Mouse (Mus musculus) forebrain, embryonic 13.5 days (tissue): Measurements from ENCODE around the gene Zfp839. TPM values are rescaled to one million over a fixed set of nuclear protein-coding genes. Genes with fewer than 3 reads are reported as not detected.
"Not testable (repeated sequence)": the region's sequence is repeated elsewhere in the genome, so short reads cannot be mapped to it uniquely, and the experiment has no call there.

Experiments
- ATAC-seq: fragments of 200-750 bp; cut with Nextera tagmentation; 2 replicates; pipeline ENCODE4 v1.8.0; 2017
- H3K27ac ChIP-seq: fragments of 300-500 bp; sonication (generic); 2 replicates; pipeline ENCODE4 v1.5.1; 2015; ENCODE audit warnings: inconsistent platforms, mild to moderate bottlenecking, moderate library complexity
- H3K27me3 ChIP-seq: fragments of 300-500 bp; sonication (generic); 2 replicates; pipeline ENCODE4 v1.6.1; 2015; ENCODE audit warnings: mild to moderate bottlenecking, inconsistent platforms
- H3K36me3 ChIP-seq: fragments of 300-500 bp; sonication (generic); 2 replicates; pipeline ENCODE4 v1.6.1; 2015; ENCODE audit warnings: mild to moderate bottlenecking, inconsistent platforms; ENCODE audit not compliant: poor library complexity, severe bottlenecking
- H3K4me1 ChIP-seq: fragments of 300-500 bp; sonication (generic); 2 replicates; pipeline ENCODE4 v1.6.1; 2015; ENCODE audit warnings: inconsistent platforms
- H3K4me2 ChIP-seq: fragments of 300-500 bp; sonication (generic); 2 replicates; pipeline ENCODE4 v1.6.1; 2015; ENCODE audit warnings: inconsistent platforms, mild to moderate bottlenecking, moderate library complexity
- H3K4me3 ChIP-seq: fragments of 300-500 bp; sonication (generic); 2 replicates; pipeline ENCODE4 v1.5.1; 2015; ENCODE audit warnings: mild to moderate bottlenecking, inconsistent platforms
- H3K9ac ChIP-seq: fragments of 300-500 bp; sonication (generic); 2 replicates; pipeline ENCODE4 v1.6.1; 2015; ENCODE audit warnings: mild to moderate bottlenecking, inconsistent platforms
- H3K9me3 ChIP-seq: fragments of 300-500 bp; sonication (generic); replicated peaks from 2 replicates; pipeline ENCODE4 v1.6.1; 2016; ENCODE audit warnings: inconsistent platforms
- WGBS: fragments of 180-500 bp; shearing (Covaris S2); methylation state at CpG from one replicate; pipeline ENCODE4 v1.1.7; 2015; 5-methylcytosine and 5-hydroxymethylcytosine counted together
- polyA plus RNA-seq: library from polyadenylated mRNA; unstranded; fragments of >200 nt; fragmentation: Nextera tagmentation; extraction: Ambion mirVana; gene quantifications from 2 replicates; pipeline ENCODE4 v1.2.1, GENCODE M21; 2015

The Zfp839 gene
- polyA plus RNA-seq, 1 experiment from 2014 or later: 3.6 TPM

DNA sequence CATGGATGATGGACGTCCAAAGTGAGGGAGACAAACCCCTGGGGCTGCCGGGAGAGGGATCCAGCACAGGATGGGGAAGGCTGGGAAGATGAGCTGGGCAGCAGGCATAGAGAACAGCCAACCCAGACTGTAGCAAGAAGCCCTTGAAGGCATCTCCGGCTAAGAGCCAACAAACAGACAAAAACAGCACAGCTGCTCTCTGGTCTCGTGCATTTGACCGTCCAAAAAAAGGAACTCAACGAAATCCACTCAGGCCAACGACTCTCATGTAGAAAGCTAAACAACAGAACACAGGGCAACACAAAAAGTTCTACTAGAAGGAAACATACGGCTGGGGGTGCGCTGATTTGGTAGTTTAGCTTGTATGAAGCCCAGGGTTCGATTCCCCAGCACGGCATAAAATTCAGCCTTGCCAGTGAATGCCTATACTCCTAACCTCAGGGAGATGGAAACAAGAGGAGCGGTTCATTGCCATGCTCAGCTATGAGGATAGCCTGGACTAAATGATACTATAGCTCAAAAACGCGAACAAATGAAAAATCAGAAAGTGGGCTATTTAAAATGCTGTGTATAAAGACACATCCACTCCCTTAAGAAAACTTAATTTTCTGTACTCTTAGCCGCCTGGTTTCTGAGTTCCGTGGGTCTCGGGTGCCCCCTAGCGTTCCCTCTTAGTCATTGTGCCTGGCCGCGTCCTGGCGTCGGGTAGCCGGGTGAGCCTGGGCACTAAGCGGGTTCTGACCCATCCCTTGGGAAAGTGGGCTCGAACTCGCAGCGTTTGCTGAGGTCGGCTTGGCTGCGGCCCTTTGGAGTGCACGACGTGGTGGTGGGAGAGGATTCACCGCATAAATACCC, 6.6 kb upstream of the Zfp839 start:
- peaks cover 40% of the 10 kb centered on the region for H3K27me3 ChIP-seq

DNA sequence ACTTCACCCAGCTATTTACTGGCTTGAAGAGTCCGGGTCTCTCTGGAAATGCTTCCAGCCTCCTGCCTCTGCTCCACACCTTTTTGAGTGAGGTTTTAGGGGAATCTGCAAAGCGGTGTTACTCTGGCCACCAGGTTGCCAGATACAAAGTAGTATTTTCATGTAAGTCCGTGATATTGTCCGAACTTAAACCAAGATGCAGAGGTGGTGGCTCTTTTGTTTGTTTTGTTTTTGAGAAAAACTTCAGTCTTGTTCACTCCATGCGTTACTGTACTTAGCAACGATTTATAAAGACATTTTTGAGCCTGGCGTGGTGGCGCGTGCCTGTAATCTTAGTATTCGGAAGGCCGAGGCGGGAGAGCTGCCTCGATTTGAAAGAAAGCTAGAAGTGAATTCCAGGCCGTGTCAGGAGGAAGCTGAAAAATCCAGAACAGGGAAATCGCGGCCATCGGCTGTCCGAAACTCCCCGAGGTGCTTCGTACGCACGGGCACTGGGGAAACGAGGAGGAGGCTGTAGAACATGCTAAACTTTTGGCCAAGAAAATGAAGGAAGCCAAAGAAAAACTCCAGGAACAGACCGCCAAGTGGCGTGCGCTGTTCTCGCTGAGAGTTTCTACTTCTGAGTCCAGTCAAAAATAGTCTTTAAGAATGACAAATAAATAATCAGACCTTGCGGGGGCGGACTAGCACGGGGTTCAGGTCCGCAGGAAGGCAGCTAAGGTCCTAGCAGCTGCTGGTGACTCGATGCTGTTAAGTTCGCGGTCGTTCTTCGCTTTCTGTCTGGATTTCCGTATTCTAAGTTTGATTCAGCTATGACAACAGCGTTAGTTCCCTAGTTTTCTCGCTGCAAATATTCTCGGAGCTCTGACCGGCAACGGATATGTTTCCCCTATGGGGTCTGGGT, 5.6 kb upstream of the Zfp839 start:
- Histone ChIP-seq H3K4me3 (peak overlapping the region; percentile 43), H3K9me3 (no peaks in the 10 kb centered on the region), H3K4me2 (peak overlapping the region; percentile 63), H3K27me3 (peaks cover 42% of the 10 kb centered on the region), H3K36me3 (no peaks in the 10 kb centered on the region), H3K9ac (peak overlapping the region; percentile 53), H3K4me1 (peaks cover 36% of the 10 kb centered on the region), H3K27ac (no peak overlapping the region)
- no peak for ATAC-seq
- WGBS: 1% methylated on average over 42 of the region's 42 CpGs

More for the DNA sequence above, 6.6 kb upstream of the Zfp839 start:
- Histone ChIP-seq H3K4me1 (peaks cover 36% of the 10 kb centered on the region), H3K36me3 (no peaks in the 10 kb centered on the region), H3K9ac (peak overlapping the region; percentile 53; the same call in 1 of the 2 replicates), H3K9me3 (no peaks in the 10 kb centered on the region), H3K4me2 (peak overlapping the region; percentile 63), H3K27ac (no peak overlapping the region), H3K4me3 (peak overlapping the region; percentile 43)
- WGBS: 18% methylated on average over 32 of the region's 32 CpGs
- ATAC-seq: peak; percentile 38; the same call in 1 of the 2 replicates

DNA sequence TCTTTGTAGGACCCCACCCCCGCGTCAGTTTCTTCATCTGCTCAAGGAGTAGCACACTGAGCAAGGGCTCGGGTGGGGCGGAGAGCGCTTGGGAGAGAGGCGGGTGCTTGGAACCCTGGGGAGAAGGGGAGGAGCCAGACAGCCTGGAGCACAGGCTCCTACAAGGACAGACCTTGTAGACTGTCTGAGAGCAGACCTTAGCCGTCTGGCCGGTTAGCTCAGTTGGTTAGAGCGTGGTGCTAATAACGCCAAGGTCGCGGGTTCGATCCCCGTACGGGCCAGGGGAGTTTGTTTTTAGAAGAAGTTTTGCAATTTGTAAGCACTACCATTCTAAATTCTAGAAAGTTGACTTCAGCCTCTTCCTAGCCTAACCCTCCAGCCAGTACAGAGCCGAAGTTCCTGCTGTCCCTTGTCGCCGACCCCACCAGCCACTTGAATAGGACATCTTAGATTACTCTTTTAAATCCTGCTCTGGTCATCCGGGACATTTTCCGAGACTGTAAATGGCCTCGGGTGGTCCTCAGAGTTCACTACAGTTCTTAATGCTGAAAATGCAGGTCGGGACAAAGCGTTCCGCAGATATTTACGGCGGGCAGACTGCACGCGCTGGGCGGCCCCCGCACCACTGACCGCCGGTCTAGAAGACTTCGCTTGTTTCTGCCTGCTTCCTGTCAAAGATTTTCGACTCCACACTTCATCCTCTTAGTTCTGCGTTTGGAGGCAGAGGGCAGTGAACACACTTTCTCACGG, 4.7 kb upstream of the Zfp839 start:
- WGBS: 1% methylated on average over 36 of the region's 36 CpGs
- H3K9me3 ChIP-seq: no peaks in the 10 kb centered on the region
- ATAC-seq: peak; percentile 77
- peaks cover 42% of the 10 kb centered on the region for H3K27me3 ChIP-seq
- peaks cover 29% of the 10 kb centered on the region for H3K4me1 ChIP-seq
- no peak overlapping the region for H3K27ac ChIP-seq
- peak overlapping the region; percentile 43 for H3K4me3 ChIP-seq
- H3K36me3 ChIP-seq: no peaks in the 10 kb centered on the region
- H3K4me2 ChIP-seq: peak overlapping the region; percentile 63
- H3K9ac ChIP-seq: peak overlapping the region; percentile 53

DNA sequence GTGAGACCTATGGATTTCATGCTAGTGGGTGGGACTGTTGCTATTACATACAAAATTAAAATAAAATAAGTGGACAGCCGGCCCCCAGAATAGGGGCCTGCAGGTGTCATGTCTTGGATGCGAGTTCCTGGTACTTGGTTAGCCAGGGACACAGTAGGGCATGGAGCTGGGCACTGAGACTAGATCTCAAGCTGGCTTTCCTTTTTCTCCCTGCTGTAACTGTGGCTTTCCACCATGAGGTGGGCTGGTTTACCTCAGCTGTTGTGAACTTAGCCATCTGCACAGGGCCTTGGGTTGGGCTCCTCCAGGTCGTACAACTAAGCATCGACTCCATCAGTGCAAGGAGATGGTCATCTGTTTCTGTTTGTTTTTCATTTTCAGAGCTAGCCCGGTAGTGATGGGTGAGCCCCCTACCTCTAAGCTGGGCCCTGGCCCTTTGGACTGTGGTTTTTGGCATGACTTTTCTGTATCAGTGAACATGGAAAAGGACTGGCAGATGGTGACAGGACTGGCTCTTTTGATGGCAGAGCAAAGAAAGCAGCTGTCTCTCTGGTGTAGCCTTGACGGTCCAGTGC, 3.8 kb upstream of the Zfp839 start:
- no peak for ATAC-seq

DNA sequence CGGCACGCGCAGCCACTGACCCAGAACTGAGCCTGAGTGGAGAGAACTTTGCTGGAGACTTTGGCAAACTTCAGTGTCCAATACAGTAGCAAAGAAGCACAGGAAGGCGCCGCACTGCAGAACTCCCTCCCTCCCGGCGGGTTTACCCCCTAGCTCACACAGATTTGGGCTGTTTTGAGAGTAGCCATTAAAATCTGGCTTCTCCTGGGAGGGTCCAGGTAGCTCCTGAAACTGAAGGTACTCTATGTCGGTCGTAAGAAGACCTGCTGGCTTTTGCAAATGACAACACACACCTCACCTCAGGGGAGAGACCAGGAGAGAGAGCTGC, 840 bp downstream of the Zfp839 start:
- Histone ChIP-seq H3K27ac (no peak overlapping the region), H3K27me3 (peaks cover 21% of the 10 kb centered on the region), H3K4me1 (peaks cover 18% of the 10 kb centered on the region), H3K4me3 (peak overlapping the region; percentile 84), H3K9ac (peak overlapping the region; percentile 85), H3K9me3 (no peaks in the 10 kb centered on the region), H3K4me2 (peak overlapping the region; percentile 76), H3K36me3 (peaks cover 9% of the 10 kb centered on the region)
- 16% methylated on average over 9 of the region's 9 CpGs for WGBS
- ATAC-seq: 0 out of 2 replicates have a peak, but pooled peaks have one; percentile 6

More for the DNA sequence above, 3.8 kb upstream of the Zfp839 start:
- peak overlapping the region; percentile 63 for H3K4me2 ChIP-seq
- peak overlapping the region; percentile 53; the same call in 1 of the 2 replicates for H3K9ac ChIP-seq
- 59% methylated on average over 6 of the region's 6 CpGs for WGBS
- peak overlapping the region; percentile 43; the same call in 1 of the 2 replicates for H3K4me3 ChIP-seq
- no peaks in the 10 kb centered on the region for H3K9me3 ChIP-seq
- H3K27me3 ChIP-seq: peaks cover 42% of the 10 kb centered on the region
- no peak overlapping the region for H3K27ac ChIP-seq
- peaks cover 37% of the 10 kb centered on the region for H3K4me1 ChIP-seq
- no peaks in the 10 kb centered on the region for H3K36me3 ChIP-seq

DNA sequence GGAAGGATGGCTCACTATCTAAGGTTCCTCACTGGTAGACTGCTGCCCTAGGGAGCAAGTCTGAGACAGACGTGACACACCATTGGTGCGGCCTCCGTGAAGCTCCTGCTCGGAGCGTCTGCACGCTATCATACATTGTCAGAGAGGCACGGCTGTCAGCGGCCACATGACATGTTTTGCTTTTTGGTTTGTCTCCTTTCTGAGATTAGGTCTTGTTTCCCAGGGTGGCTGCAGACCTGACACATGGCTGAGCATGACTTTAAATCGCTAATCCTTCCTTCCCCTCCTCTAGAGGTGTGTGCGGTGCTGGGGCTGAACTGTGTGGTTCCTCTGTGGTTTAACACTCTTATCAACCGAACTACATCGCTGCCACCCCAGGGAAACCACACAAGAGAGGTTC, 1.4 kb downstream of the Zfp839 start:
- peaks cover 15% of the 10 kb centered on the region for H3K36me3 ChIP-seq
- no peak overlapping the region for H3K27ac ChIP-seq
- peak overlapping the region; percentile 76 for H3K4me2 ChIP-seq
- no peak for ATAC-seq
- H3K9me3 ChIP-seq: no peaks in the 10 kb centered on the region
- 85% methylated on average over 12 of the region's 12 CpGs for WGBS
- H3K4me3 ChIP-seq: no peak overlapping the region; the same call in 1 of the 2 replicates
- H3K9ac ChIP-seq: no peak overlapping the region
- peaks cover 13% of the 10 kb centered on the region for H3K4me1 ChIP-seq
- peaks cover 16% of the 10 kb centered on the region for H3K27me3 ChIP-seq

DNA sequence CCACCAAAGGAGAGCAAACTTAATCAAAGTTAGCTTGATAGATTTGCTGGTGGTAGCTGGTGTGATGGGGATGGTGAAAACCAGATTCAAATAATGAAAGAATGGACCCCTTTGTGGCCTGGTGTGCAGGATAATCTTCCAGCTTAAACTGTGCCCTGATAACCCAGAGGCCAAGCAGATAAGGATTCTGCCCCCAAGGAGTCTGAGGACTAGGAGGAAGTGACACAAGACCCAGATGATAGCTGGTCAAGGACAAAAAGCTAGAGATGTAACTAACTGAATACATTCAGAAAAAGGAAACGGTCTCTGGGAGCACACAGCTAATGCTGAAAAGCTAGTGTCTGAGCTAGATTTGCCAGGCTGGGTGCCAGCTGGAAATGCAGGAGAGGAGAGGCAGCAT, 1.9 kb downstream of the Zfp839 start:
- no peak for ATAC-seq
- 96% methylated on average over 1 of the region's 1 CpGs for WGBS
- H3K4me3 ChIP-seq: no peak overlapping the region
- H3K27ac ChIP-seq: no peak overlapping the region
- peaks cover 10% of the 10 kb centered on the region for H3K4me1 ChIP-seq
- peaks cover 16% of the 10 kb centered on the region for H3K36me3 ChIP-seq
- H3K27me3 ChIP-seq: peaks cover 11% of the 10 kb centered on the region
- no peak overlapping the region for H3K4me2 ChIP-seq
- H3K9me3 ChIP-seq: no peaks in the 10 kb centered on the region
- no peak overlapping the region for H3K9ac ChIP-seq

DNA sequence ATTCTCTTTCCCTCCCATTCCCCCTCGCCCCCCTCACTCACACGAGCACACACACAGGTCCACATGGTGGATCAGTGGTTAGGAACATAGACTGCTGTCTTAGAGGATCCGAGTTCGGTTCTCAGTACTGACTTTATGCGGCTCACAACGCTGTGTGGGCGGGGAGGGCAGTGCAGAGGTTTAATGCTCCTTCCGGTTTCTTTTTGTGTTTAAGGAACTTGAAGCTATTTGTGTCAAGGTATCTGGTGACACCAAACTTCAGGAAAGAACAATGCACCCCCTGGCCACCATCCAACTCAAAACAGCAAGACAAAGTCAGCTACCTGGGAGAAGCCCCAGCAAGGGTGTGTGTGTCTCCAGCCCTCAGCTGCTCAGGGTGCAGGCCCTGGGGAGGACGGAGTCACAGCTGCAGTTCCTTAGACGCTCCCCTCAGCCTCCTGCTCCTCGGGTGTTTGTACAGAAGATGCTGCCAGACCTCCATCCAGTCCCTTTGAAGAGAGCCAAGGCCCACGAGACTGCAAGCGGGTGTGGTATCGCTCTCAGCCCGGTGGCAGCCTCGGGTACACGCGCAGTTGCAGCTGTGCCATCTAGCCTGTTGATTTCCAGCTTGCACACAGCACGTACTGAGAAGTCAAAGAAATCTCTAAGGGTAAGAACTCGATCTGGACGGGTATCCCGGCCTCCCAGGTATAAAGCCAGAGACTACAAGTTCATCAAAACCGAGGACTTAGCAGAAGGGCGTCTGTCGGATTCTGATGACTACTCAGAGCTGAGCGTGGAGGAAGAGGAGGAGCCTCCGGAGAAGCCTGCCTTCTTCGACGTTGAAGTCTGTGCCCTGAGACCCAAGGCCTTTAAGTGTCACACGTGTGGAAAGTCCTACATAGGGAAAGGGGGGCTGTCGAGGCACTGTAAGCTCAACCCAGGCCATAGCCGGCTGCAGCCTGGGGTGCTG, 5.0 kb downstream of the Zfp839 start:
- Histone ChIP-seq H3K4me2 (no peak overlapping the region), H3K9me3 (no peaks in the 10 kb centered on the region), H3K27me3 (no peaks in the 10 kb centered on the region), H3K4me1 (peaks cover 10% of the 10 kb centered on the region), H3K27ac (no peak overlapping the region), H3K36me3 (peaks cover 25% of the 10 kb centered on the region), H3K9ac (peak overlapping the region; percentile 8; the same call in 1 of the 2 replicates), H3K4me3 (no peak overlapping the region)
- ATAC-seq: no peak
- 88% methylated on average over 32 of the region's 32 CpGs for WGBS

DNA sequence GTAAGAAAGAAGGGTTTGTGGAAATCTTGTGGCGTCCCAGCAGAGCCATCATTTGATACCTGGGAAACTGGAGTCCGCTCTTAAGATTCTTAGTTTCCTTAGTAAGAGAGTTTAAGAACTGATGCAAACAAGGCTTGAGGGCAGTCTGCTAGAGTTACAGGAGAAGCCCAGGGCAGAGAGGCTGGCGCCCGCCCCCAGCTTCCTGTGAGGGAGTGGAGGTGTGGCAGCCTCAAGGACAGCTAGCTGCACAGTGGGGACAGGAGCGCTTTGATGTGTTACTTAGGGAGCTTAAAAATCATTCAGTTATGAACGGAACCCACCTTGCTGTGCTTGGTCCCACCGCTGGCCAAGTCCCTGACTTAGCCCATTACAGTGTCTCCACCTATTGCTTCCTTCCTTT, 7.1 kb downstream of the Zfp839 start:
- ATAC-seq: no peak
- Histone ChIP-seq H3K9ac (no peak overlapping the region), H3K27ac (no peak overlapping the region), H3K4me1 (no peaks in the 10 kb centered on the region), H3K4me3 (no peak overlapping the region), H3K36me3 (peaks cover 33% of the 10 kb centered on the region), H3K27me3 (no peaks in the 10 kb centered on the region), H3K9me3 (no peaks in the 10 kb centered on the region), H3K4me2 (no peak overlapping the region)
- 92% methylated on average over 7 of the region's 7 CpGs for WGBS

DNA sequence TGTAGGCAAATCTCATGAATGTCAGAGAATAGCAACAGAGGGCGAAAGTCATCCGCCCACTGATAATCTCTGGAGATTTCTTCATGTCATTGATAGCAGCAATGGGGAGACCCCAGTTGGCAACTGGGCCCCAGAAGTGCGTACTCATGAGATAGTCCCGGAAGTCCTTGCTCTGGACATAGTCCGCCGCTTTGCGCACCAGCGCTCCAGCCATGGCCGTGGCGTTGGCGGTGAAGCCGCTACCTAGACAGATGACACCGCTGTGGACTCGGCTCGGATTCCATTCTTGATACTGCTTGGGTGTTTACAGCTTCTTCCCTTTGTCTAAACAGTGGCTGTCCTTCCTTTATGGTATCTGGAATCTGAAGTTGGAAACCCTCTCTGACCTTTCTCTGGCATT, 8.6 kb downstream of the Zfp839 start:
- not testable (repeated sequence) for H3K9me3 ChIP-seq
- WGBS: 95% methylated on average over 15 of the region's 15 CpGs

More for the DNA sequence above, 8.6 kb downstream of the Zfp839 start:
- not testable (repeated sequence) for H3K4me1 ChIP-seq, H3K27ac ChIP-seq, H3K27me3 ChIP-seq, H3K9ac ChIP-seq, ATAC-seq, H3K4me3 ChIP-seq, H3K4me2 ChIP-seq
- peaks cover 36% of the 10 kb centered on the region for H3K36me3 ChIP-seq
